Mouse (Mus musculus): Measurements from ENCODE around the gene Gm20696.
A peak's percentile ranks its signal among the peaks of the same experiment; 100 is the strongest.

Gm20696 gene

GRCm38 (mm10) chr6:99573343-99573742 lies 93.3 kb downstream of the Gm20696 start:
- no peak for ATAC-seq (ENCODE audit: low TSS enrichment)

DNA sequence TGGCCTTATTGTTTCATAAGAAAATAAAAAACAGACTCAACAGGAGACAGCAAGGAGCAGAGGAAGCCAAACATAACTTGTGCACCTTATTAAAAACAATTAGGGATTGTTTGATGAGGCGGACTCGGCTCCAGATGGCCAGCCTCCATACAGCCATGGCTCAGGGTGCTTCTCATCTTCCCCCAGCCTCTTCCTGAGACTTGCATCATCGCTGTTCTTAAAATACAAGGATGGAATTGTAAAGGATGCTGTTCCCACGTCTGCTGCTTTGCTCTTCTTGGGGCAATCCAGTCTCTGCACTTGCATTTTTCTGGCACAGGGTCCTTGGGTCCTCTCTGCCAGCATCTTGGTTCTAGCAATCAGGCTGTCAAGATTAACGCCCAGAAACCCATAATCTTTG lies 94.5 kb downstream of the Gm20696 start:
- ATAC-seq (ENCODE audit: low TSS enrichment): peak; percentile 76

DNA sequence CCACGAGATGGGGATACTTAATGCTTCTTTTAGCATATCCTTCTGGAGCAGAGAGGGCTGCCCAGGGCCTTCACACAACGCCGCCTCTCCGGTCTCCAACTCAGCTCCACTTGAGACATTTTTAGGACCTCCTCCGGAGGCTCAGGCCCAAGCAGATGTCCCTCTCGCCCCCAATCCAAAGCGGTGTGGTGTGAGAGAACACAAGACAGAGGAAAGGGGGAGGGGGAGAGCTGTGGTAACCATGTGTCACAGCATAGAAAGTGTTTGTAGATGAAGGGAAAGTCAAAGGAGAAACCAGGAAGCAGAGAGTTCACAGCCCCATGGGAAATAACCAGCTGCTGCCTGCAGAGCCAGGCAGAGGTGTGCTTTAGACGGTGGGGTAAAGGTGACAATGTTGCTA lies 99.7 kb downstream of the Gm20696 start:
- peak; percentile 81 for ATAC-seq (ENCODE audit: low TSS enrichment)

- no peak for ATAC-seq (ENCODE audit: low TSS enrichment)
These were observed 101.8 kb downstream of the Gm20696 start for GRCm38 (mm10) chr6:99564766-99565165.

DNA sequence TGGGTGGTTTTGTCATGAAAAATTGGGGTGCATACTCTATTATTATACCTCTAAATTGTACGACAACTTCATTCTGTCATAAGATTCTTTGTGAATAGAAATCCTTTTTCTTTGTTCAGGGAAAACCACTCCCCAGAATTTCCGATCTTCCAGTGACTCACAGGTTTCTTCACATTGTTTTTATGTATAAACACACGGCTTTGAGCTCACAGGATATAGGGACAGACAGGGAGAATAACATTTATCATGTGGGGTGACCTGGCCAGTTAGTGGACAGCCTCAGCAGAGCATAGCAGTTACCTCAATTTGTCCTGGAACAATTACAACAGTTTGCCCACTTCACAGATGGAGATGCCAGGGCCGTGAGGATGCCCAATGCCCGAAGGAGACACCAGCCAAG lies 109.6 kb downstream of the Gm20696 start:
- no peak for ATAC-seq (ENCODE audit: low TSS enrichment)

DNA sequence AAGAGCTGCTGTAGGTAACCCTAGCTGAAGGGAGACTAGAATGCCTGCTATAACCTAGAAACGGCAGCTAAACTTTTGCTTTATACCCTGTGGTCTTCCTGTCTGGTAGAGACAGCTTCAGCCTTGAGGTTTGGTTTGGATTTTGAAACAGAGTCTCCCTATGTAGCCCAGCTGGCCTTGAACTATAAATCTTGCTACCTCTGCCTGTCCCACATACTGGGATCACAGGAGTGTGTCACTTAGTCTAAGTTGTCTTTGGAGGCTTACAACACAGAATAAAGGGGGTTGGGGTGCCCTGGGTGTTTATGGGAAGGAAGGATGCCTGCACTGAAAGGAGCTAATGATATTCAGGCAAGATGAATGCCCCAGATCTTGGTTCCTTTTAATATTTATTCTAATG lies 113.8 kb downstream of the Gm20696 start:
- no peak for ATAC-seq (ENCODE audit: low TSS enrichment)

DNA sequence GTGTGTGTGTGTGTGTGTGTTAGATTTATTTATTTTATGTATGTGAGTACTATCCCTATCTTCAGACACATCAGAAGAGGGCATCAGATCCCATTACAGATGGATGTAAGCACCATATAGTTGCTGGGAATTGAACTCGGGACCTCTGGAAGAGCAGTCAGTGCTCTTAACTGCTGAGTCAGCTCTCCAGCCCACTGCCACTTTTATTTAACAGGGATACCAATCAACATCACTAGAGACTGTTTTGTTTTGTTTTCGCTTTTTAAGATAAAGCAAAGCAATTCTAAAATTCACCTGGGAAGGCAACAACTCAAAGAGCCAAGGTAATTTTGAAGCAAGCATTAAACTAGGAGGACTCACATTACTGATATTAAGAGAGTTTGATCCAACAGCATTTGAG lies 120.2 kb downstream of the Gm20696 start:
- ATAC-seq (ENCODE audit: low TSS enrichment): no peak

GRCm38 (mm10) chr6:99545437-99545836 lies 121.2 kb downstream of the Gm20696 start:
- no peak for ATAC-seq (ENCODE audit: low TSS enrichment)

DNA sequence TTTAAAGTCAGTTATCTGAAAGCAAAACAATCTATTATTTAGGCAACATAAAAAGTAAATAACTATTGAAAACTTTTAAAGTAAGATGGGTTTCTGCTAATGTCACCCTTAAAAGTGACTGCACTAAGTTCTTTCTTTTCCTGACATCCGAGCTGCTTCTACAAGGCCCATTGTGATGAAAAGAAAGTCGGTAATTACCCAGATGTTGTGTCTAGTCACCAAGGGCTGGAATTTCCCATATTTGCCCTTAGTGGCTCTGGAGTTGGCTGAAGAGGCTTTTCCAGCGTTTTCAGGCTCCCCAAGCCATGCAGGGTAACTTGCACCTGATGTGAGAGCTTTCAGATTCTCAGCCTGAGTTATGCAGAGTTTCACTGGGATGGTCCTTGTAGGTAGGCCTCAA lies 125.5 kb downstream of the Gm20696 start:
- ATAC-seq (ENCODE audit: low TSS enrichment): no peak

GRCm38 (mm10) chr6:99540653-99541052 lies 125.9 kb downstream of the Gm20696 start:
- no peak for ATAC-seq (ENCODE audit: low TSS enrichment)

GRCm38 (mm10) chr6:99540146-99540545 lies 126.5 kb downstream of the Gm20696 start:
- ATAC-seq (ENCODE audit: low TSS enrichment): no peak

- no peak for ATAC-seq (ENCODE audit: low TSS enrichment)
These were observed 128.2 kb downstream of the Gm20696 start for GRCm38 (mm10) chr6:99538194-99538941.

GRCm38 (mm10) chr6:99534211-99534745 lies 132.3 kb downstream of the Gm20696 start:
- ATAC-seq (ENCODE audit: low TSS enrichment): no peak

DNA sequence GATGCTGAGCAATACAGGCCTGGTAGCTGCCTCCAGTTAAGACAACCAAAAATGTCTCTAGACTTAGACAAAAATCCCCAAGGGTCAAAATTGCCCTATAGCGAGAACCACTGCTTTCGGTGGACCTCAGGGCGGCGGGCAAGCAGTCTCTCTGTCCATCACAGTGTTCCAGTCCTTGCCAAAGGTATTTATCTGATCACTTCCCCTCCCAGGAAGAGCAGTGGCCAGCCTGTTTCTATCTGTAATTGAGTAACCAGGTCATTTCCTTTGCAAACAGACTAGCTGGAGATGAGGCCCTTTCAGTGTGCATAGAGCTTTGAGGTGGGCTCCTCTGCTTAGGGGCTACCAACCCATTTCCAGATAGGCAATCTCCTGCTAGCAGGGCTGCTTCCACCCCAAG lies 134.1 kb downstream of the Gm20696 start:
- no peak for ATAC-seq (ENCODE audit: low TSS enrichment)

DNA sequence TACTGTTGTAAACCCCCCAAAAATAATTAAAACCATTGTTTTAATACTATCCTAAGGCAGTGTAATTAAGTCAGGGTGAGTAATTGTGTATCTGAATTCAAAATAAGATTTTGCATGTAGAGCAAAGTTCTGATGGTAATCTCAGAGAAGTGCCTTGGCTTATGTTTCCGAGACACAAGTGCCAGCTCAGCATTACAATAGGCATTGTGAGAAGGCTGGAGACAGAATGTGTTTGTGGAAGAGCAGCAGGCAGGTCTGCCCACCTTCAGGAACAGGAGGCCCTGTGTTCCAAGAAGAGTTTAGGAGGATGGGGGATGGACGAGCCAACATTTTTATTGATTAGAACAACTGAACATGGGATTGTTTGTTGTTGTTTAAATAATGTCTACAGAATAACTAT lies 137.6 kb downstream of the Gm20696 start:
- no peak for ATAC-seq (ENCODE audit: low TSS enrichment)

DNA sequence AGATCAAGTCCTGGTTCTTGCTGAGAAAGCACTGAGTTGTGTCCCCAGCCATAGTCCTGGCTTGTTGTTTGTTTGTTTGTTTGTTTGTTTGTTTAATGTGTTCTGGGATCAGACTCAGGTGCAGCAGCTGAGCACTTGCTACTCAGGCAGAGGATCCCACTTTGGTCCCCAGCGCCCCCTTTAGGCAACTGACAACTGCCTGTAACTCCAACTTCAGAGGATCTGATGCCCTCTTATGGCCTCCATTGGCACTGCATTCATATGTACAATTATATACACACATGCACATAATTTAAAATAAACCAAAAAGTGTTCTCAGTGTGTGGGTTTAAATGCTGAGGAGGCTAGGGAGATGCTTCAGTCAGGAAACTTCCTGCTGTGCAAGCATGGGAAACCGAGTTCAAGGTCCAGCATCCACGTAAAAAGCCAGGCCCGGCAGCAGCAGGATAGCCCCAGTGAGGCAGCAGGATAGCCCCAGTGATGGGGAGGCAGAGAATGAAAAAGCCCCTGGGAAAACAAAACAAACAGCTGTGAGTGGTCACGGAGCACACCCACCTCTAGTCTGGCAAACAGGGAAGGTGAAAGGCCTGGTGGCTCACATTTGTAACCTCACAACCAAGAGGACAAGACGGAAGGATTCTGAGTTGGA lies 139.0 kb downstream of the Gm20696 start:
- no peak for ATAC-seq (ENCODE audit: low TSS enrichment)

GRCm38 (mm10) chr6:99525351-99525750 lies 141.2 kb downstream of the Gm20696 start:
- no peak for ATAC-seq (ENCODE audit: low TSS enrichment)

DNA sequence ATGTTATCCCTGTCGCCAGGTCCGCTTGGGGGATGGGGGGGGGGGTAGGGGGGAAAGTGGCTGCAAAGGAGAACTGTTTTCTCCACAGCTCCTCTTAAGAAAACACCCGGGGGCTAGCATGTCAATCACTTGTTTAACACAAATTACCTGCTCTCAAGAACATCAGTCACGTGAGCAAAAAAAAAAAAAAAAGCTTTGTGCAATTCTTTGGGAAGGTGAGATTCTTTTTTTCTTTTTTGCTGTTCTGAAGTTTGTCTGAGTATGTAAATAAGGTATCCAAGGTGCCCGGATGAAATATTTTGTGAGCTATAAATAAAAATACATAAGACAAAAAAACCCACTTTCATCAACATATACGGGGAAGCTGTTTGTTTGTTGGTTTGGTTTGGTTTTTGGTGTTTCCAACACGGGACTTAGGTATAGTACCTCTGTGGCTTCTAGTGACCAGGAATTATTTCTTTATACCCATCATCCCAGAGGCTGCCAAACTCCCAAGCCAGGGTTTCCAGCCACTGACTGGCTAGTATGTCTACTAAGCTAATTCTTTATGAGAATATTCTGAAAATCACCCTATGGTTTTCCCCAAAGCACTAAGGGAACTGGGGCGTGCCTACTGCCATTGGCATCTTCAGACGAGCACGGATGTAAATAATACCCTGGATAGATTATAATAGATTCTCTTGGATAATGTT lies 142.8 kb downstream of the Gm20696 start:
- ATAC-seq (ENCODE audit: low TSS enrichment): no peak

GRCm38 (mm10) chr6:99523109-99523632 lies 143.4 kb downstream of the Gm20696 start:
- peak; percentile 44 for ATAC-seq (ENCODE audit: low TSS enrichment)

- 0 out of 2 replicates have a peak, but pooled peaks have one; percentile 6 for ATAC-seq (ENCODE audit: low TSS enrichment)
These were observed 144.1 kb downstream of the Gm20696 start, which contains the start of gene Foxp1 for GRCm38 (mm10) chr6:99522359-99523108. Gene Foxp1 (minus strand): TSS chr6:99522721.

DNA sequence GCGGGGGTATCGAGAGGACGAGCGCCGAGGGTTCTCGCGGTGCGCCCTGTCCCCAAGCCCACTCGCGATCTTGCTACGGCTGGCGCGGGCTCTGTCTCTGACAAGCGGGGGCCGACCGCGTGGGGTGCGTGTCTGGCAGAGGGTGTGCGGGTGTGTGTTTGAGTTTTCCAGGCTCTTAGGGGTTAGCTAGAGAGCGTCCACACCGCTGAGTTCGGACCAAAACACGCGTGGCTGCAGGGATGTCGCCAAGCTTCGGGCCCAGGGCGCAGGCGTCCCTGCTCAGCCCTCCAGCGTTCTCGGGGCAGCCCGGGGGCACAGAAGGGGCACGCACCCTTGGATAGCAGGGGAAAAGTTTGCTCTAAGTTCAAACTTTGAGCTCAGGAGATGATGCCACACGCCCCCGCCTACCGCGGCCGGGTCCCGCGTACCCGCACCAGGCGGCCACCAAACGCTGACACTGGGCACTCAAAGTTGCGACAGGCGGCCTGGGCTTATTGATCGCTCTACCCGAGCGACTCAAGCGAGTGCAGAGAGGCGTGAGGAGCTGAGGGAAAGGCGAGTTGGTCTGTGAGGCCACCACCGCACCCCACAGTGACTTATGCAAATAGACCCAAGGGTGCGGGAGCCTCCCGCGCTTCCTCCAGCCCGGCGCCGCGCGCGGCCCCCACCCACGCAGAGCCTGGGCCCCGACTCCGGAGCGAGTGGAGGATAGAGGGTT lies 144.8 kb downstream of the Gm20696 start:
- ATAC-seq (ENCODE audit: low TSS enrichment): 0 out of 2 replicates have a peak, but pooled peaks have one; percentile 7
